Mouse (Mus musculus) bone marrow macrophage, adult 2 months (primary cell): ENCODE results near the gene Zfp473.

Source experiments
- CTCF ChIP-seq: IDR thresholded peaks from 2 replicates; pipeline ENCODE4 v1.5.1; 2012; ENCODE audit warnings: low read depth, mild to moderate bottlenecking, low read length, moderate library complexity
- POLR2A ChIP-seq: IDR thresholded peaks from 2 replicates; pipeline ENCODE4 v1.6.1; 2012; ENCODE audit warnings: mild to moderate bottlenecking, low read depth, low read length, borderline replicate concordance

DNA sequence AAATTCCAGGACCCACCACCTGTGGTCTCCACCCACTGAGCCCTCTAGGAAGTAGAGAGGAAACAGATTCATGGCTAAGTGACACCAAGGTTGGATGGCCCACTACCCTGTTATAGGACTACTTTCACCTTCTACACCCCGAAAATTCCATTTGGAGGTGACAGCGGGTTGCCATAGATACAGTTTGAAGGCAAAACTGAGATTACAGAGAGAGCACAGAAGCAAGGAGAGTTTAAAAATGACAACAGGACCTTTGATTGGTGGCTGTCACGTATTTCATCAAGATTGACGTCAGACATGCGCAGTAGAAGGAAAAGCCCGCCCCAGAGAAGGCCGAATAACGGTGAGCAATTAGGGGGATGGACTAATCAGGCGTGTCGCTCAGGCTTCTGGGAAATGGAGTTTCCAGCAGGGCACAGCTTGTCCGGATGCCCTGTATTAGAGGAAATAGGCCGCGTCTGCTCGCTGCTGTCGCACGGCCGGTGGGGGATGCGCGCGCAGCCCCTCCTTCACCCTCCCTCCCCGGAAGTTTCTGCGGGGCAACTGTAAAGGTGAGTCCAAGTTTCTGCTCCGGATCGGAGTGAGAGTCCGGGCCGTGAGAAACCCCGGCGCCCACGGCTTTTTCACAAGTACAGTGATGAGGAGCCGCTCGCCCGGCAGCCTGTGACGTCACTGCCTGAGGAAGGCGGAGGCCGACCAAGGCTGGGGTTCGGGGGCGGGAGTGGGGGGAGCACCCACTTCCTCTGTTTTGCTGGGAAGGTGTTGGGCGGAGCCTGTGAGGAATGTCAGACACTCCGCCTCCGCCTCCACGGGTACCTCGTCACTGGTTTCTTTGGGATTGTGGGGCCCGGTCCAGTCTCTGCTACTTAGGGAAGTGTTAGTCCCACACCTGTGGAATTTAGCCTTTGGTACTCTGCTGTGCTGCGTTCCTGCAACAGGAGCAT, 2.5 kb downstream of the Zfp473 start, which contains the start of gene Vrk3:
- TF ChIP-seq POLR2A (no peak), CTCF (no peak)
